Mouse (Mus musculus): Measurements from ENCODE around the gene Gm21258. TPM values are rescaled to one million over a fixed set of nuclear protein-coding genes. Genes with fewer than 3 reads are reported as not detected.
"Not testable (repeated sequence)": the region's sequence is repeated elsewhere in the genome, so short reads cannot be mapped to it uniquely, and the experiment has no call there.

The Gm21258 gene
- not detected for total RNA-seq (2021)

GRCm38 (mm10) chrY:52779740-52780139, at the start of gene Gm21258:
TSS of gene Gm21258 (plus strand) at chrY:52780040.
- intact Hi-C loops (cut with DNase I); DNase-seq (ENCODE audit: low spot score in 2 of 2): not testable (repeated sequence)
